ENCODE assay signal across 9 mouse cellular contexts in genomic region chr6:142962476-142962875, GRCm38 (mm10). TPM values are rescaled to one million over a fixed set of nuclear protein-coding genes. Genes with fewer than 3 reads are reported as not detected.
A peak's percentile ranks its signal among the peaks of the same experiment; 100 is the strongest.
DNase-seq lines count a peak whose midpoint lies in the region; ATAC-seq and TF ChIP-seq lines count a peak whose summit lies in the region.
"Had no signal": no experiment of that assay in that cellular context is flagged by ENCODE, and none has a peak within 500 bp of the region (broad histone marks: within the 10 kb centered on the region; RNA-seq: fewer than 3 reads in every experiment).

No protein-coding gene starts in this region.

- DNase-seq in heart, postnatal 0 days (ENCODE audit: low spot score), result no peak
- DNase-seq in heart, adult 9 months (ENCODE audit: low spot score in 2 of 2), result no peak
- peak; percentile 68 for DNase-seq in ES-CJ7 (ENCODE audit: low read depth, low spot score)
- DNase-seq in forebrain, embryonic 10.5 days (ENCODE audit: extremely low spot score, low spot score), result no peak
- no peak for DNase-seq in frontal cortex, postnatal 25 days (ENCODE audit: low spot score in 2 of 2)
- no peak for DNase-seq in ovary, postnatal 14 days (ENCODE audit: low spot score)
- DNase-seq in spleen, postnatal 10 days (ENCODE audit: low spot score in 2 of 2), result no peak

- peak overlapping the region; percentile 98; the same call in 1 of the 2 replicates for H3K4me2 ChIP-seq in heart, postnatal 0 days (ENCODE audit: low read depth, low read length)
- peak overlapping the region; percentile 84 for H3K4me2 ChIP-seq in midbrain, embryonic 13.5 days (replicated peaks)

- no peak for TF ChIP-seq CTCF in heart, postnatal 0 days (IDR thresholded peaks at IDR 0.05; ENCODE audit: low read depth)

- H3K27ac ChIP-seq in heart, postnatal 0 days (ENCODE audit: low read depth), result no peak overlapping the region
- no peak overlapping the region for H3K27ac ChIP-seq in forebrain, embryonic 10.5 days
- no peak overlapping the region for H3K27ac ChIP-seq in midbrain, embryonic 13.5 days
- H3K27ac ChIP-seq: lung, embryonic 15.5 days had no signal

- H3K9ac ChIP-seq in heart, postnatal 0 days (replicated peaks; ENCODE audit: low read depth, low read length), result no peak overlapping the region
- H3K9ac ChIP-seq in midbrain, embryonic 13.5 days (replicated peaks), result 0 out of 2 replicates have a peak overlapping the region, but pooled peaks have one; percentile 95
- H3K9ac ChIP-seq: lung, embryonic 15.5 days had no signal

- H3K4me1 ChIP-seq in heart, postnatal 0 days (ENCODE audit: control insufficient read depth, insufficient read depth), result peaks cover 7% of the 10 kb centered on the region; the same call in 1 of the 2 replicates
- peaks cover 25% of the 10 kb centered on the region for H3K4me1 ChIP-seq in forebrain, embryonic 10.5 days
- H3K4me1 ChIP-seq in midbrain, embryonic 13.5 days (replicated peaks), result peaks cover 40% of the 10 kb centered on the region

- peaks cover 24% of the 10 kb centered on the region for H3K27me3 ChIP-seq in heart, postnatal 0 days (ENCODE audit: control insufficient read depth, insufficient read depth, low read length)
- peaks cover 23% of the 10 kb centered on the region for H3K27me3 ChIP-seq in forebrain, embryonic 10.5 days (ENCODE audit: poor library complexity, severe bottlenecking)
- H3K27me3 ChIP-seq in midbrain, embryonic 13.5 days, result no peaks in the 10 kb centered on the region

- 52% methylated on average over 10 of the region's 10 CpGs for WGBS in heart, postnatal 0 days
- 77% methylated on average over 10 of the region's 10 CpGs for WGBS in forebrain, embryonic 10.5 days
- 81% methylated on average over 10 of the region's 10 CpGs for WGBS in midbrain, embryonic 13.5 days

- no peaks in the 10 kb centered on the region for H3K9me3 ChIP-seq in heart, postnatal 0 days (replicated peaks; ENCODE audit: control insufficient read depth, low read length)
- H3K9me3 ChIP-seq in forebrain, embryonic 10.5 days, result no peaks in the 10 kb centered on the region
- H3K9me3 ChIP-seq in midbrain, embryonic 13.5 days, result no peaks in the 10 kb centered on the region; the same call in 1 of the 2 replicates
- H3K9me3 ChIP-seq: lung, embryonic 15.5 days had no signal

- no peak for ATAC-seq in heart, postnatal 0 days (ENCODE audit: insufficient read depth, low read depth)
- ATAC-seq in midbrain, embryonic 13.5 days, result no peak

- peak overlapping the region; percentile 50; the same call in 1 of the 2 replicates for H3K4me3 ChIP-seq in heart, postnatal 0 days (ENCODE audit: low read depth, low read length)
- 0 out of 2 replicates have a peak overlapping the region, but pooled peaks have one; percentile 10 for H3K4me3 ChIP-seq in forebrain, embryonic 10.5 days
- peak overlapping the region; percentile 72 for H3K4me3 ChIP-seq in midbrain, embryonic 13.5 days (replicated peaks)
- H3K4me3 ChIP-seq: lung, embryonic 15.5 days had no signal

- TF ChIP-seq EP300 in heart, postnatal 0 days (IDR thresholded peaks at IDR 0.05; ENCODE audit: low read depth), result no peak

- H3K36me3 ChIP-seq in heart, postnatal 0 days (replicated peaks; ENCODE audit: control insufficient read depth, insufficient read depth, low read length), result no peaks in the 10 kb centered on the region
- H3K36me3 ChIP-seq in forebrain, embryonic 10.5 days (replicated peaks), result 0 out of 2 replicates have a peak, but pooled peaks cover 6% of the 10 kb centered on the region
- peaks cover 12% of the 10 kb centered on the region for H3K36me3 ChIP-seq in midbrain, embryonic 13.5 days
- H3K36me3 ChIP-seq: lung, embryonic 15.5 days had no signal

RNA-seq across cellular contexts. Expression of gene St8sia1, which starts 1.8 kb away (rescaled TPM):
- 0.04 and 3.5 TPM in 2 replicates for total RNA-seq in heart, postnatal 0 days (2014; rRNA removed; ENCODE audit: low replicate concordance)
- polyA plus RNA-seq in heart, postnatal 0 days (2015; fragmentation: Nextera tagmentation; extraction: Ambion mirVana), result 0.30 and 0.33 TPM in 2 replicates
- 2.3 and 2.6 TPM in 2 replicates for polyA plus RNA-seq in forebrain, embryonic 10.5 days (2016; fragmentation: Nextera tagmentation; extraction: Ambion mirVana)
- 8.0 and 8.4 TPM in 2 replicates for polyA plus RNA-seq in midbrain, embryonic 13.5 days (2015; fragmentation: Nextera tagmentation; extraction: Ambion mirVana)

Comparison
In these comparisons a context has a peak if more than half of its experiments do, and no peak if none do; other contexts are left out.
1. H3K4me3 ChIP-seq: peak in every context shown above with its lines; median percentile 72 in midbrain, embryonic 13.5 days; 50 in heart, postnatal 0 days; 10 in forebrain, embryonic 10.5 days.